Mouse (Mus musculus) layer of hippocampus, adult 8-10 months (tissue): ENCODE results near the gene Dhx16. TPM values are rescaled to one million over a fixed set of nuclear protein-coding genes. Genes with fewer than 3 reads are reported as not detected.

Experiments used
- DNase-seq, 2 experiments: peaks; one replicate each; pipeline ENCODE4 v3.0.0; 2022; ENCODE audit warnings: low spot score in 2 of 2
- total RNA-seq, 4 experiments: library from RNA; stranded (reverse); gene quantifications; 2 replicates each; pipeline ENCODE4 v1.2.4; 2022

Gene Dhx16
- total RNA-seq, 4 experiments from 2014 or later: 28.3 to 35.3 (median 31.4) TPM

DNA sequence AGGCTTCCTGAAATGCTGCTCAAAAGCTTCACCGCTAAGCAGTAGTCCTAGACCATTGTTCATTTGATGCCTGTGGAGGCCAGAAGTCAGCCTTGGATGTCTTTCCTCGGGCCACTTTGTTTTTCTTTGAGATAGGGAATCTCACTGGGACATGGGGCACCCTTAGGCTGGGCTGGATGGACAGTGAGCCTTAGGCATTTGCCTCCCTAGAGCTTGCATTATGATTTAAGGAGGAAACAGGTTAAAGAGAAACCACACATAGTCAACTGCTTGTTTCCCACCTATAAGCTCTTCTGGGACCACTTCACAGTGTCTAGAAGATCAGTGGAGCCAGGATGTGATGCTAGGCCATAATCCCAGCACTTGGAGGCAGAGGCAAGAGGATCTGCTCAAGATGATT lies 19.8 kb upstream of the Dhx16 start:
- no peak for DNase-seq

GRCm38 (mm10) chr17:35860831-35861197 lies 18.8 kb upstream of the Dhx16 start:
- no peak for DNase-seq

DNA sequence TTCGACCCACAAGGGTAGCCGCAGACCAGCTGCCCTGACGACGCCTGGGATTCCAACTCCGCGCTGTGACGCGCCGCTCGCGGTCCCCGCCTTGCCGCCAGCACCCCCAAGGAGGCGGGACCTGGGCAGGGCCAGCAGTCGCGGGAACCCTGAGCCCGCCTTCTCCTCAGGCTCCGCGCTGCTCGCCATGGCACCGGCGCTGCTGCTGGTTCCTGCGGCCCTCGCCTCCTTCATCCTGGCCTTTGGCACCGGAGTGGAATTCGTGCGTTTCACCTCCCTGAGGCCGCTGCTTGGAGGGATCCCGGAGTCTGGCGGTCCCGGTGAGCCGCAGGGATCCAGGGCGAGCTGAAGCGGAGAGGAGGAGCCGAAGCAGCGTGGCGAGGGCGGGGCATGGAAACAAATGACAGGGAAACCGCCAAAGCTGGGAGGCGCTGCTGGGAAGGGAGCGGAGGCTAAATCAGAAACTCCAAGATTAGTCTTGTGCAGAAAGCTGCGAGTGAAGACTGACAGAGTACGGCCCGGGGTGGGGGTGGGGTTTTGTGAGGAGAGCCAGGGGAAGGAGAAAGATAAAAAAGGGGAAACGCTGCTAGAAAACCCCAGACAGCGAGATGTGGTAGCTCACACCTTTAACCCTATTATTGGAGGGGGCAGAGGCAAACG lies 18.3 kb upstream of the Dhx16 start, which contains the start of gene Nrm:
Nrm (plus strand) TSS at position 121 of the 660 bp plus-strand sequence.
- DNase-seq: peak; percentile 76 to 81

DNA sequence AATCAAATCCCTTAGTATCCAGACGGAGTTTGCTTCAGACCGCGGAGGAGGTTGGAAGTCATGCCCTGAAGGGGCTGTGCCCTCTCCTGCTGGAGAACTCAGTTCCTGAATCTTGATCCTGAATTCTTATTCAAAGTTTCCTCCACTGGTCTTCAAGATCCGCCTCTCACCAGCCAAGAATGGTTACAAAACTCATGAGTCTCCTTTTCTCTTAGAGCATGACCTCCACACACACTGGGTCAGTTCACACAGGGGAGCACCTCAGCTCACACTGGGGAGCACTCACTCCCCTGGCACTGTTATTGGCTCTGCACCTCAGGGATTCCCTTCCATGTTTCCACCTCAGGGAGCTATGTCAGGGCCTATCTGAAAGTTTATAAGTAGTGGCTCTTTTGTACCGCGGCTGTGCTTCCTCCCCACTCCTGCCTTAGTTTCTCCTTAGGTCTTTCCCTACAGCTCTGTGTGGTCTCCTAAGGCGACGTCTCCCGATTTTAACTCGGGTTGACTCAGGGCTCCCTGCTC lies 14.7 kb upstream of the Dhx16 start:
- DNase-seq: no peak

DNA sequence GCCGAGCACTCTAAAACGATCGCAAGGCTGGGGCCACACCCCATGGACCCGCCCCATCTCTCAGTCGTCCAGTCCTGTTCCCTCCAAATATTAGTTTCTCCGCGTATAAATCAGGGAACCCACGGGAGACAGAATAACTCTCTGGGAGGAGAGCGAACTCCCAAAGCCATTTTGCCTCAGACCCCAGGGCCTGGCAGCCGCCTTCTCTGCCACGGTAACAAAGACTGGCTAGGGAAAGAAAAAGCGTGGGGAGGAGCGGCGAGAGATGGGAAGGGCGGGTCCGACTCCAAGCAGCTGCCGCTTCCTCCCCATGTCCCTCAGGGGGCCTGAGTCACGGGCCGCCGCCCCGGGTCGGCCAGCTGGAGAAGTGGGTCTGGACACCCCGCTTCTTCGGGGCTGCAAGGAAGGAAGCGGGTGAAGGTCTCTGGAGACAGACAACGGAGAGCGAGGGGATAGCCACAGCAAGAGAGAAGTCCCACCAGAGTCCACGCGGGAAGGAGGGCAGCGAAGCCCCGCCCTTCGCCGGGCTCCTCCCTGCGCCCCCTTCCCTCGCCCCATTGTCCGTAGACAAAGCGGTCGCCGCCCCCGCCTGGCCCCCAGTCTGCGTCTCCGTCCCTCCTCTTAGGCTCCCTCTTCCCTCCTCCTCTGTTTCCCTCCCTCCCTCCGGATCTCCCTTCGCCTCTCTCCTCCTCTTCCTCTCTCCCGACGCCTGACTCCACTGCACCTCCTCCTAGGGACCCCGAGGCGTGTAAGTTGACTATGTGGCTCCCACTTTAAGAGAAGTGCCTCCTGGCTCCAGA lies 13.9 kb upstream of the Dhx16 start, which contains the start of gene Ppp1r18:
Ppp1r18 (plus strand) TSS at position 113 of the 800 bp plus-strand sequence.
- no peak for DNase-seq

DNA sequence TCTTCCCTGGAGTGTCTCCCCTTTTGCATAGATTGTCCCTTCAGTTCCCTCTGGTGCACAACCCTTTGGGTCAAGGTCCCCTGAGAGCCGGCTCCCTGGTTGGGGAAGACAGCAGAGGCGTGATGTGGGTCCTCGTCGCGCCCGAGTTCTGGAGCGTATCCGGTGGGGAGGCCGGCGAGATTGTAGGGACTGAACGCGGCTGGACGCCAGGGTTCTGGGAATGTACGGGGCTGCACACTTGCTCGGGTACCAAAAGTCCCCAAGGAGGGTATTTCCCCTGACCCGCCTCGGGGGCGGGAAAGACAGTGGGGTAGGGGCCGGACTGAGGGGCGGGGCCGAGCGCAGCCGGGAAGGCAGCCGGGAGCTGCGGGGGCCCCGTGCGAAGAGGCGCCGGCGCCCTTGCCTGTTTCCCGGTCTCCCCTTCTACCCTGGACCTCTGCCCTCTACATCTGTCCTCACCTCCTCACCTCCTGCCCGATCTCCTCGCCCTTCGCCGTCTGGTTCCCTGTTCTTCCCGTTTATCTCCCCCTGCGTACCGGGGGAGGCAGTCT lies 13.3 kb upstream of the Dhx16 start:
- no peak for DNase-seq

GRCm38 (mm10) chr17:35866911-35867890 lies 12.4 kb upstream of the Dhx16 start:
- no peak for DNase-seq

GRCm38 (mm10) chr17:35868165-35868820 lies 11.3 kb upstream of the Dhx16 start:
- no peak for DNase-seq

DNA sequence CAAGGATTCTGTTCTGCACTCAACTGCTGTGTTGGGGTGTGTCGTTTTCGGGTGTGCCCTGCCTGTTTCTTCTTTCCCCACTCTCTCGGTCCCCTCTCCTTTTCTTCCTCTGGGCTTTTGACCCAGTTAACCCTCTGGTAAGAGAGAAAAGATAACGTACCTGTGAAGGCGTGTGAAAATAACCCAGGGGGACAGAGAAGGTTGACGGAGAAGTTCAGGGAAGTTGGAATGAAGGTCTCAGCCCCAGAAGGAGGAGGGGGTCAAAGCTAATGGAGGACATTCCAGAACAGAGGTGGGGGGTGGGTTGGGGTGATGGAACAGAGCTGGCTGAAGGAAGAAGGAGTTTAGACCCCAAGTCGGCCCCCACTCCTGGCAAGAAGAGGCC lies 10.7 kb upstream of the Dhx16 start:
- DNase-seq: no peak

DNA sequence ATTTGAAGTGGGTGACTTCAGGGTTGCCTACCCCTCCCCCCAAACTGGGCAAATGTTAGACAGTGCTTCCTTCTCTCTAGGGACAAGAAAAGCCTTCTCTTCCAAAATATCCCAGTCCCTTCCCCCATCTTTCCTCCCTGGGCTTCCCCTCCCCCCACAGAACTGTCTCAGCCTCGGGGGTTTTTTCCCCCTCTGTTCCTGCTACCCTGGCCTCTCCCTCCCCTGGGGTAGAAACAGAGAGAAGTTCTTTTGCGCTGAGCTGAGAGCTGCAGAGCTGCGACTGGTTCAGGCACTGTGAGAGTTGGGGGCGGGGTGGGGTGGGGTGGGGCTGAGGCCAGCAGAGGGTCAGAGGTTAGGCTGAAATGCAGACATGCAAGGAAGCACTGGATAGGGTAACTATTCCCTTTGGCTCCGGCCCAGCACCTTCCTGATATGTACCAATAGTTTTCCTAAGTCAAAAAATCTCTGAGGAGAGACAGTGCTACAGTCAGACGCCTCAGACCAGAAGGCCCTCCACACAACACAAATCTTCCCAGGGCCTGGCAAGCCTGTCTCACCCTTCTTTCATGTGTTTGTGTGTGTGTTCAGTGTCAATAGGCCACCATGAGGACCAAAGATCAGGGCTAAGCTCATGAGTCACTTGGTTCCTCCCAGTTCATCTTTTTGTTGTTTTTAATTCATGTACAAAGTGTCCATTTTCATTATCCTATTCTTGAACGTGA lies 10.1 kb upstream of the Dhx16 start:
- no peak for DNase-seq

GRCm38 (mm10) chr17:35870151-35870883 lies 9.3 kb upstream of the Dhx16 start:
- no peak for DNase-seq

DNA sequence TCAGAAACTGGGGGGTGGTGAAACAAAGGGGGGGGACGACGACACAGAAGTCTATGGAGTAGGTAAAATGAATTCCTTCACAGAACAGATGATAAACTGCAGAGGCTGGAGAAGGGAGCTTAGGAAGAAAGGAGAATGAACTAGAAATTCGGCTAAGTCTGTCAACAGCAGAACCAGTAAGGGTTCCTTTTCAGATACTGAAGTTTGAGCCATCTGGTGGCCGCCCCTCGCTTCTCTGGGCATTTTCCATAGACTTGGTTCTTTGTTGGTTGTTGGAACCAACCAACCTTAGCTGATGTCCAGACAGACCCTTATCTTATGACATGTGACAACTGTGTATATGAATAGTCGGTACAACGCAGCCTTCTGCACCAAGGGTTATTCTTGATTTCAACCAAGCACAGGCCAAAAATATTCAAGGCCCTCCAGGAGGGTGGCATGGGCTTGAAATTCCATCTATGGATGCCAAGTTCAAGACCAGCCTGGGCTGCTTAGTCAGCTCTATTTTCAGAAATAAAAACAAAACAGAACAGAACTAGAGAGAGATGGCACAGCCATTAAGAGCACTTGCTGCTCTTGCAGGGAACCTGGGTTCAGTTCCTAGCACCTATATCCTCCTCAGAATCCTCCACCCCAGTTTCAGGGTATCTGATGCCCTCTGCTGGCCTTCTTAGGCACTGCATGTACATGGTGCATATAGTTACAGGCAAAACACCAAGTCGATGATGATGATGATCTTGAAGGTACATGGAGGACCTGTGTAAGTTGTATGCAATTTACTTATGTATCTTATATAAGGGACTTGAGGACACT lies 8.5 kb upstream of the Dhx16 start:
- no peak for DNase-seq

- DNase-seq: peak; percentile 67 to 83
Measured at GRCm38 (mm10) chr17:35873774-35874519, 5.7 kb upstream of the Dhx16 start.

- DNase-seq: no peak
Measured at GRCm38 (mm10) chr17:35874721-35875120, 4.9 kb upstream of the Dhx16 start.

- no peak for DNase-seq
Measured at GRCm38 (mm10) chr17:35882924-35883323, 3.3 kb downstream of the Dhx16 start.

DNA sequence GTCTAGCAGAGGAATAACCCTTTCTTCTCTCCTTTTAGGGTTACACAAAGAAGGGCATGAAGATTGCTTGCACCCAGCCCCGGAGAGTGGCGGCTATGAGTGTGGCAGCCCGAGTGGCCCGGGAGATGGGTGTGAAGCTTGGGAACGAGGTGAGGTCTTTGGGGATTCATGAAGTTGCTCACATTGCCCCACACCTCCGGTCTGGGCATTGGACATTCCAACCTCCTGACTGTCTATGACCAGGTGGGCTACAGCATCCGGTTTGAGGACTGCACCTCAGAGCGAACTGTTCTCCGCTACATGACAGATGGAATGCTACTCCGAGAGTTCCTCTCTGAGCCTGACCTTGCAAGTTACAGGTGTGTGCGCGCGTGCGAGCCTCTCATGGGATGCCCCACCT lies 4.2 kb downstream of the Dhx16 start:
- DNase-seq: no peak

DNA sequence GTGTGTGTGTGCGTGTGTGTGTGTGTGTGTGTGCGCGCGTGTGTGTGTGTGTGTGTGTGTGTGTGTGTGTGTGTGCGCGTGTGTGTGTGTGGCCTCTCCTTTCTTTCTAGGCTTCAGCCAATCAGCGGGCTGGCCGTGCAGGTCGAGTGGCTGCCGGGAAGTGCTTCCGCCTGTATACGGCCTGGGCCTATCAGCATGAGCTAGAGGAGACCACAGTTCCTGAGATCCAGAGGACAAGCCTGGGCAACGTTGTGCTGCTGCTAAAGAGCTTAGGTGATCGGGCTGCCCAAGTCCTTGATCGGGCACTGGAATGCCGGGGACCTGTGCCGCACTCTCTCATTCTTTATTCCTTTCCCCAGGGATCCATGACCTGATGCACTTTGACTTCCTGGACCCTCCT lies 8.1 kb downstream of the Dhx16 start:
- DNase-seq: no peak
